Mouse (Mus musculus): ENCODE data around the gene Magi1.

Magi1 gene

GRCm38 (mm10) chr6:94116434-94117432 lies 167.0 kb downstream of the Magi1 start:
- no peak for DNase-seq (ENCODE audit: low spot score in 2 of 2)

- DNase-seq (ENCODE audit: low spot score in 2 of 2), result no peak
These were observed 171.9 kb downstream of the Magi1 start for GRCm38 (mm10) chr6:94111833-94112232.

- no peak for DNase-seq (ENCODE audit: low spot score in 2 of 2)
These were observed 176.2 kb downstream of the Magi1 start for GRCm38 (mm10) chr6:94107401-94108107.

GRCm38 (mm10) chr6:94103581-94103980 lies 180.1 kb downstream of the Magi1 start:
- no peak for DNase-seq (ENCODE audit: low spot score in 2 of 2)

GRCm38 (mm10) chr6:94101256-94101655 lies 182.5 kb downstream of the Magi1 start:
- no peak for DNase-seq (ENCODE audit: low spot score in 2 of 2)

- DNase-seq (ENCODE audit: low spot score in 2 of 2), result no peak
These were observed 188.6 kb downstream of the Magi1 start for GRCm38 (mm10) chr6:94094924-94095685.

- DNase-seq (ENCODE audit: low spot score in 2 of 2), result no peak
These were observed 190.6 kb downstream of the Magi1 start for GRCm38 (mm10) chr6:94092969-94093597.

GRCm38 (mm10) chr6:94092500-94092899 lies 191.2 kb downstream of the Magi1 start:
- DNase-seq (ENCODE audit: low spot score in 2 of 2), result no peak

GRCm38 (mm10) chr6:94086855-94087254 lies 196.9 kb downstream of the Magi1 start:
- no peak for DNase-seq (ENCODE audit: low spot score in 2 of 2)

GRCm38 (mm10) chr6:94084752-94085151 lies 199.0 kb downstream of the Magi1 start:
- no peak for DNase-seq (ENCODE audit: low spot score in 2 of 2)

- no peak for DNase-seq (ENCODE audit: low spot score in 2 of 2)
These were observed 200.3 kb downstream of the Magi1 start for GRCm38 (mm10) chr6:94083459-94083858.

GRCm38 (mm10) chr6:94080933-94081545 lies 202.7 kb downstream of the Magi1 start:
- DNase-seq (ENCODE audit: low spot score in 2 of 2), result peak in 1 of 2 experiments; percentile 26

- DNase-seq (ENCODE audit: low spot score in 2 of 2), result no peak
These were observed 204.8 kb downstream of the Magi1 start for GRCm38 (mm10) chr6:94078934-94079333.

GRCm38 (mm10) chr6:94077013-94077412 lies 206.7 kb downstream of the Magi1 start:
- DNase-seq (ENCODE audit: low spot score in 2 of 2), result no peak

GRCm38 (mm10) chr6:94075990-94076389 lies 207.7 kb downstream of the Magi1 start:
- DNase-seq (ENCODE audit: low spot score in 2 of 2), result no peak

GRCm38 (mm10) chr6:94075228-94075627 lies 208.5 kb downstream of the Magi1 start:
- DNase-seq (ENCODE audit: low spot score in 2 of 2), result no peak

- no peak for DNase-seq (ENCODE audit: low spot score in 2 of 2)
These were observed 212.0 kb downstream of the Magi1 start for GRCm38 (mm10) chr6:94071676-94072075.

GRCm38 (mm10) chr6:94070702-94071101 lies 213.0 kb downstream of the Magi1 start:
- DNase-seq (ENCODE audit: low spot score in 2 of 2), result no peak

GRCm38 (mm10) chr6:94069421-94069820 lies 214.3 kb downstream of the Magi1 start:
- no peak for DNase-seq (ENCODE audit: low spot score in 2 of 2)

GRCm38 (mm10) chr6:94067741-94068450 lies 215.8 kb downstream of the Magi1 start:
- DNase-seq (ENCODE audit: low spot score in 2 of 2), result no peak
